Mouse (Mus musculus): ENCODE results near the gene Sox15. TPM values are rescaled to one million over a fixed set of nuclear protein-coding genes. Genes with fewer than 3 reads are reported as not detected.
A peak's percentile ranks its signal among the peaks of the same experiment; 100 is the strongest.
"Not testable (repeated sequence)": the region's sequence is repeated elsewhere in the genome, so short reads cannot be mapped to it uniquely, and the experiment has no call there.

The Sox15 gene
- polyA plus RNA-seq, 1 experiment from 2014 or later = not detected

- H3K9ac ChIP-seq (replicated peaks; ENCODE audit: low read depth, low read length); H3K36me3 ChIP-seq (ENCODE audit: control insufficient read depth, insufficient read depth, low read length); H3K4me2 ChIP-seq (ENCODE audit: low read depth, low read length); H3K27ac ChIP-seq (ENCODE audit: low read depth, low read length); ATAC-seq (ENCODE audit: low read depth); H3K9me3 ChIP-seq (ENCODE audit: control insufficient read depth, low read length); H3K27me3 ChIP-seq (ENCODE audit: control insufficient read depth, insufficient read depth, low read length); H3K4me1 ChIP-seq (ENCODE audit: control insufficient read depth, insufficient read depth, low read length); H3K4me3 ChIP-seq (ENCODE audit: low read depth, low read length): not testable (repeated sequence)
- WGBS = 57% methylated on average over 11 of the region's 11 CpGs
Observed at GRCm38 (mm10) chr11:69614257-69614588, 40.9 kb upstream of the Sox15 start.

GRCm38 (mm10) chr11:69616781-69617180 is 38.3 kb upstream of the Sox15 start:
- ATAC-seq (ENCODE audit: low read depth) = no peak
- no peak overlapping the region for H3K4me3 ChIP-seq (ENCODE audit: low read depth, low read length)
- H3K27me3 ChIP-seq (ENCODE audit: control insufficient read depth, insufficient read depth, low read length) = no peaks in the 10 kb centered on the region
- no peaks in the 10 kb centered on the region for H3K4me1 ChIP-seq (ENCODE audit: control insufficient read depth, insufficient read depth, low read length)
- no peaks in the 10 kb centered on the region for H3K36me3 ChIP-seq (ENCODE audit: control insufficient read depth, insufficient read depth, low read length)
- 50% methylated on average over 10 of the region's 10 CpGs for WGBS
- no peak overlapping the region for H3K4me2 ChIP-seq (ENCODE audit: low read depth, low read length)
- no peak overlapping the region for H3K9ac ChIP-seq (replicated peaks; ENCODE audit: low read depth, low read length)
- H3K27ac ChIP-seq (ENCODE audit: low read depth, low read length) = no peak overlapping the region
- no peaks in the 10 kb centered on the region for H3K9me3 ChIP-seq (ENCODE audit: control insufficient read depth, low read length)

- Histone ChIP-seq H3K36me3 (ENCODE audit: control insufficient read depth, insufficient read depth, low read length) (no peaks in the 10 kb centered on the region), H3K4me1 (ENCODE audit: control insufficient read depth, insufficient read depth, low read length) (peaks cover 3% of the 10 kb centered on the region), H3K4me2 (ENCODE audit: low read depth, low read length) (no peak within 1 kb of the TSS), H3K4me3 (ENCODE audit: low read depth, low read length) (no peak within 1 kb of the TSS), H3K9ac (replicated peaks; ENCODE audit: low read depth, low read length) (no peak within 1 kb of the TSS), H3K27me3 (ENCODE audit: control insufficient read depth, insufficient read depth, low read length) (no peaks in the 10 kb centered on the region), H3K27ac (ENCODE audit: low read depth, low read length) (no peak within 1 kb of the TSS), H3K9me3 (ENCODE audit: control insufficient read depth, low read length) (no peaks in the 10 kb centered on the region)
- ATAC-seq (ENCODE audit: low read depth) = no peak
- WGBS = 76% methylated on average over 5 of the region's 5 CpGs
Observed at GRCm38 (mm10) chr11:69617805-69618204, 37.3 kb upstream of the Sox15 start, which contains the start of gene Shbg. Shbg (minus strand) TSS chr11:69617905.

GRCm38 (mm10) chr11:69620394-69621081 is 34.6 kb upstream of the Sox15 start:
- peaks cover 8% of the 10 kb centered on the region for H3K4me1 ChIP-seq (ENCODE audit: control insufficient read depth, insufficient read depth, low read length)
- H3K4me3 ChIP-seq (ENCODE audit: low read depth, low read length) = no peak overlapping the region
- no peaks in the 10 kb centered on the region for H3K36me3 ChIP-seq (ENCODE audit: control insufficient read depth, insufficient read depth, low read length)
- H3K27me3 ChIP-seq (ENCODE audit: control insufficient read depth, insufficient read depth, low read length) = no peaks in the 10 kb centered on the region
- no peak overlapping the region for H3K27ac ChIP-seq (ENCODE audit: low read depth, low read length)
- H3K9ac ChIP-seq (replicated peaks; ENCODE audit: low read depth, low read length) = no peak overlapping the region
- no peaks in the 10 kb centered on the region for H3K9me3 ChIP-seq (ENCODE audit: control insufficient read depth, low read length)
- no peak for ATAC-seq (ENCODE audit: low read depth)
- no peak overlapping the region for H3K4me2 ChIP-seq (ENCODE audit: low read depth, low read length)
- whole genome bisulfite sequencing = 92% methylated on average over 7 of the region's 7 CpGs

- H3K4me1 ChIP-seq (ENCODE audit: control insufficient read depth, insufficient read depth, low read length) = peaks cover 8% of the 10 kb centered on the region
- no peaks in the 10 kb centered on the region for H3K9me3 ChIP-seq (ENCODE audit: control insufficient read depth, low read length)
- peak within 1 kb of the TSS; percentile 89 for H3K4me2 ChIP-seq (ENCODE audit: low read depth, low read length)
- peak within 1 kb of the TSS; percentile 77 for H3K27ac ChIP-seq (ENCODE audit: low read depth, low read length)
- H3K27me3 ChIP-seq (ENCODE audit: control insufficient read depth, insufficient read depth, low read length) = no peaks in the 10 kb centered on the region
- no peaks in the 10 kb centered on the region for H3K36me3 ChIP-seq (ENCODE audit: control insufficient read depth, insufficient read depth, low read length)
- peak; percentile 84 for ATAC-seq (ENCODE audit: low read depth)
- peak within 1 kb of the TSS; percentile 50 for H3K4me3 ChIP-seq (ENCODE audit: low read depth, low read length)
- under 1% methylated on average over 20 of the region's 20 CpGs for WGBS
- peak within 1 kb of the TSS; percentile 78 for H3K9ac ChIP-seq (replicated peaks; ENCODE audit: low read depth, low read length)
Observed at GRCm38 (mm10) chr11:69621571-69622268, 33.4 kb upstream of the Sox15 start, which contains the start of gene Sat2. Sat2 (plus strand) TSS chr11:69622024.

GRCm38 (mm10) chr11:69622406-69622805 is 32.7 kb upstream of the Sox15 start:
- peak overlapping the region; percentile 77 for H3K27ac ChIP-seq (ENCODE audit: low read depth, low read length)
- H3K9ac ChIP-seq (replicated peaks; ENCODE audit: low read depth, low read length) = peak overlapping the region; percentile 78
- no peaks in the 10 kb centered on the region for H3K27me3 ChIP-seq (ENCODE audit: control insufficient read depth, insufficient read depth, low read length)
- H3K9me3 ChIP-seq (ENCODE audit: control insufficient read depth, low read length) = no peaks in the 10 kb centered on the region
- H3K4me1 ChIP-seq (ENCODE audit: control insufficient read depth, insufficient read depth, low read length) = peaks cover 8% of the 10 kb centered on the region
- no peak; the same call in 1 of the 2 replicates for ATAC-seq (ENCODE audit: low read depth)
- no peaks in the 10 kb centered on the region for H3K36me3 ChIP-seq (ENCODE audit: control insufficient read depth, insufficient read depth, low read length)
- 30% methylated on average over 6 of the region's 6 CpGs for WGBS
- peak overlapping the region; percentile 50 for H3K4me3 ChIP-seq (ENCODE audit: low read depth, low read length)
- peak overlapping the region; percentile 89 for H3K4me2 ChIP-seq (ENCODE audit: low read depth, low read length)

GRCm38 (mm10) chr11:69623006-69623405 is 32.1 kb upstream of the Sox15 start:
- 63% methylated on average over 4 of the region's 4 CpGs for WGBS
- Histone ChIP-seq H3K27ac (ENCODE audit: low read depth, low read length) (no peak overlapping the region), H3K36me3 (ENCODE audit: control insufficient read depth, insufficient read depth, low read length) (no peaks in the 10 kb centered on the region), H3K4me1 (ENCODE audit: control insufficient read depth, insufficient read depth, low read length) (peaks cover 8% of the 10 kb centered on the region), H3K27me3 (ENCODE audit: control insufficient read depth, insufficient read depth, low read length) (no peaks in the 10 kb centered on the region), H3K9ac (replicated peaks; ENCODE audit: low read depth, low read length) (peak overlapping the region; percentile 78; the same call in 1 of the 2 replicates), H3K9me3 (ENCODE audit: control insufficient read depth, low read length) (no peaks in the 10 kb centered on the region), H3K4me3 (ENCODE audit: low read depth, low read length) (peak overlapping the region; percentile 50), H3K4me2 (ENCODE audit: low read depth, low read length) (peak overlapping the region; percentile 89)
- ATAC-seq (ENCODE audit: low read depth) = no peak

GRCm38 (mm10) chr11:69624339-69624738 is 30.8 kb upstream of the Sox15 start:
- not testable (repeated sequence) for H3K27ac ChIP-seq (ENCODE audit: low read depth, low read length); H3K36me3 ChIP-seq (ENCODE audit: control insufficient read depth, insufficient read depth, low read length); H3K4me3 ChIP-seq (ENCODE audit: low read depth, low read length); H3K4me2 ChIP-seq (ENCODE audit: low read depth, low read length); H3K4me1 ChIP-seq (ENCODE audit: control insufficient read depth, insufficient read depth, low read length); H3K9ac ChIP-seq (replicated peaks; ENCODE audit: low read depth, low read length); H3K9me3 ChIP-seq (ENCODE audit: control insufficient read depth, low read length); ATAC-seq (ENCODE audit: low read depth); H3K27me3 ChIP-seq (ENCODE audit: control insufficient read depth, insufficient read depth, low read length)
- 86% methylated on average over 2 of the region's 2 CpGs for WGBS

- H3K4me2 ChIP-seq (ENCODE audit: low read depth, low read length) = no peak overlapping the region
- H3K27ac ChIP-seq (ENCODE audit: low read depth, low read length) = no peak overlapping the region
- WGBS = 34% methylated on average over 6 of the region's 6 CpGs
- H3K4me1 ChIP-seq (ENCODE audit: control insufficient read depth, insufficient read depth, low read length) = no peaks in the 10 kb centered on the region
- no peak for ATAC-seq (ENCODE audit: low read depth)
- H3K9ac ChIP-seq (replicated peaks; ENCODE audit: low read depth, low read length) = no peak overlapping the region
- no peak overlapping the region for H3K4me3 ChIP-seq (ENCODE audit: low read depth, low read length)
- no peaks in the 10 kb centered on the region for H3K9me3 ChIP-seq (ENCODE audit: control insufficient read depth, low read length)
- no peaks in the 10 kb centered on the region for H3K27me3 ChIP-seq (ENCODE audit: control insufficient read depth, insufficient read depth, low read length)
- H3K36me3 ChIP-seq (ENCODE audit: control insufficient read depth, insufficient read depth, low read length) = no peaks in the 10 kb centered on the region
Observed at GRCm38 (mm10) chr11:69628286-69628685, 26.8 kb upstream of the Sox15 start.
